18 mouse cellular contexts compared by ENCODE assay signal in the genomic region with DNA sequence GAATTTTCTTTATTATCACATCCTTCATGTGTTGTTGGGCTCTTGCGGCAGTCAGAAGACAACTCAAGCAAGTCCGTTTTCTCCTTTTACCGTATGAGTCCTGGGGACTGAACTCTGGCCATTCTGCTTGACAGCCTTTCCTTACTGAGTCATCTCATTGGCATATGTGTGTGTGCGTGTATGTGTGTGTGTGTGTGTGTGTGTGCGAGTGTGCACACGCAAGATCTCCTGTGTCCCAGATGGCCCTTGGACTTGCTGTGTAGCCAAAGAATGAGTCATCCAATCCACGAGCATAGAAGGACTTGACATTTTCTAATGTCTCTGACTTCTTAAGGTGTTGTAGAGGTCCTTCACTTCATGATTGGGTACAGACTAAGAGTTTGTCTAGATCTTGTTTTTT.
DNase-seq lines count a peak whose midpoint lies in the region; ATAC-seq lines count a peak whose summit lies in the region.
"Had no signal": no experiment of that assay in that cellular context is flagged by ENCODE, and none has a peak within 500 bp of the region (broad histone marks: within the 10 kb centered on the region; RNA-seq: fewer than 3 reads in every experiment).

No protein-coding gene starts in this region.

- no peak for ATAC-seq in cerebellum, adult (ENCODE audit: insufficient number of reproducible peaks, low FRiP score, low TSS enrichment)
- ATAC-seq: activated CD4-positive, CD25-positive, alpha-beta regulatory T cell, adult 4 months; CD4-positive, CD25-positive, alpha-beta regulatory T cell, adult 4 months; forebrain, embryonic 14.5 days; forebrain, embryonic 16.5 days; Patski had no signal

- DNase-seq in cerebellum, postnatal 14 days, result peak; percentile 32 to 53
- no peak for DNase-seq in cerebellum, adult 9-11 months
- peak; percentile 17 for DNase-seq in cerebellum, postnatal 36 days
- DNase-seq in 416B (ENCODE audit: low read depth), result peak; percentile 24
- peak; percentile 31 for DNase-seq in brain, adult 2 months (ENCODE audit: low read depth, low spot score)
- no peak for DNase-seq in kidney, adult 9 months
- DNase-seq: adrenal gland, adult 8-10 months; adrenal gland, postnatal 14 days; adrenal gland, postnatal 36 days; B cell, adult 2 months; cerebellum, adult 9-10 months; embryo, embryonic 11 days had no signal

Comparison
In these comparisons a context has a peak if more than half of its experiments do, and no peak if none do; other contexts are left out.
1. DNase-seq: peak in cerebellum, postnatal 14 days (2 of 2), cerebellum, postnatal 36 days (2 of 2), 416B (single experiment) and brain, adult 2 months (single experiment); none in cerebellum, adult 9-11 months (single experiment) and kidney, adult 9 months (single experiment).